Mouse (Mus musculus) bone marrow macrophage, adult 2 months (primary cell): ENCODE results near the gene Cdv3.

Experiments used
- CTCF ChIP-seq: IDR thresholded peaks from 2 replicates; pipeline ENCODE4 v1.5.1; 2012; ENCODE audit warnings: low read depth, mild to moderate bottlenecking, low read length, moderate library complexity
- POLR2A ChIP-seq: IDR thresholded peaks from 2 replicates; pipeline ENCODE4 v1.6.1; 2012; ENCODE audit warnings: mild to moderate bottlenecking, low read depth, low read length, borderline replicate concordance

DNA sequence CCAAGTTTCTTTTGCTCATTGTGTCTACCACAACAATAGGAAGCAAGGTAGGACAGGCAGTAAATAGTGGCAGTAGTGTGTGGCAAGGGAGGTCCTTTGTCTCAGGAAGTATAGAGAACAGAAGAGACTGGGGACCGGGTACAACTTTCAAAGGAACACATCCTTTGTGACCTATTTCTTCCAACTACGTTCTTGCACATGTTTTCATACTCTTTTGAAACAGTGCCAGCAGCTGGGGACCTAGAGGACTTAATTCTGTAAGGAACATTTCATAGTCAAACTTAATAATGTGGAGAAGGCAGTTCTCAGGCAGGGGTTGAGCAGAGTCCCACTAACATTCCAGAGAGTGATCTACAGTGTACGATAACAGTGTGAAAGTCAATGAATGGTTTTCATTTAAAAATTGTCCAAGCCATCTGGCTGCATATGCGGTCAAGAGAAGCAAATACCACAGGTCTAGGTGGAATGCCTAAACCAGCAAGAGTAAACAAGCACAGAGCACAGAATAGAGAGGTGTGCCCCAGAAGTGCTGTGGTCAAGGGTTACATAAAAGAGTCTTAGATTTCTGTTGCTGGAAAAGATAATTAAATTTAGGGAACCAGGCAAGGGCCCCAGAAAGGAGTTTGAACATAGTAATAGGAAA is 37.8 kb upstream of the Cdv3 start:
- no peak for TF ChIP-seq POLR2A
- TF ChIP-seq CTCF, result no peak
